Mouse (Mus musculus) layer of hippocampus, postnatal 10 days (tissue): ENCODE results near the gene Zfp119b. TPM values are rescaled to one million over a fixed set of nuclear protein-coding genes. Genes with fewer than 3 reads are reported as not detected.
"Not testable (repeated sequence)": the region's sequence is repeated elsewhere in the genome, so short reads cannot be mapped to it uniquely, and the experiment has no call there.

Experiments
- DNase-seq, 2 experiments: peaks; one replicate each; pipeline ENCODE4 v3.0.0; 2021; ENCODE audit warnings: low spot score in 2 of 2
- total RNA-seq, 2 experiments: library from RNA; stranded (reverse); gene quantifications; 2 replicates each; pipeline ENCODE4 v1.2.3; 2021

Zfp119b gene
- total RNA-seq, 2 experiments from 2014 or later: 3.9 to 4.4 TPM

GRCm38 (mm10) chr17:55957726-55958583 lies 8.7 kb upstream of the Zfp119b start:
- DNase-seq: peak; percentile 4 to 16

DNA sequence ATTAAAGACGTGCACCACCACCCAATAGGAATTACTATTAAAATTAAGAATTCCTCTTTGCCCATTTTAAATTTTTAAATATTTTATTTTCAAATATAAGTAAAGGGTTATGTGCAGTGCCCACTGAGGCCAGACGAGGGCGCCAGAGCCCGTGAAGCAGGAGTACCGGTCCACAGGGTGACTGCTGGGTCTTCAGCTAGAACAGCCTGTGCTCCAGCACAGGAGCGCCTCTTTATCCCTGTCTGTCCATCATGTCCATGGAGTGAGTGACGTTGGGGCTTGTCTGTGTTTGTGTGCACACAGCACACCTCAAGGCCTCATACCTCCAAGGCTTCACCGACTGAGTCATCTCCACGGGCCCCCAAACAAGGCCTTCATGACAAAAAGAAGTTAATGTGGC lies 7.9 kb upstream of the Zfp119b start:
- peak; percentile 76 to 81 for DNase-seq

- peak in 1 of 2 experiments; percentile 35 for DNase-seq
These were observed 7.3 kb upstream of the Zfp119b start for GRCm38 (mm10) chr17:55956591-55956990.

GRCm38 (mm10) chr17:55956129-55956528 lies 6.8 kb upstream of the Zfp119b start:
- peak; percentile 63 to 77 for DNase-seq

DNA sequence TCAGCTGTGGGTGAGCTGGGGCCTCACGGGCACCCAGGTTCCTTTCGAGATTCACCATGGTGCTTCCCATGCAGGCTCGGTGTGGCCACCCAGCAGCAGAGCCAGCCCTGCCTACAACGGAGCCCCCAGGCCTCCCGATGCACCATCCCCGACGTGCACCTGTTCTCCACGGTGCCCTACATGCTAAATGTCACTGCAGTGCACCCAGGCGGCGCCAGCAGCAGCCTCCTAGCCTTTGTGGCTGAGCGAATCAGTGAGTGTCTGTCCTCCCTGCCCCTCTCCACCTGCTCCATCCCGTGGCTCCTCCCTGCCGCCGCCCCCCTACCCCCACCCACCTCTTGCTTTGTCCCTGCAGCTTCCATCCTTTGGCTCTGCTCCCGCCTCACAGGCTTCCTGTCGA lies 4.9 kb upstream of the Zfp119b start:
- peak; percentile 2 to 10 for DNase-seq

- DNase-seq: peak in 1 of 2 experiments; percentile 2
These were observed 4.5 kb upstream of the Zfp119b start for GRCm38 (mm10) chr17:55953751-55954150.

- DNase-seq: peak; percentile 5 to 15
These were observed 3.2 kb upstream of the Zfp119b start, which contains the start of gene Ebi3 for GRCm38 (mm10) chr17:55952447-55953027. Gene Ebi3 (plus strand): TSS chr17:55952640.

DNA sequence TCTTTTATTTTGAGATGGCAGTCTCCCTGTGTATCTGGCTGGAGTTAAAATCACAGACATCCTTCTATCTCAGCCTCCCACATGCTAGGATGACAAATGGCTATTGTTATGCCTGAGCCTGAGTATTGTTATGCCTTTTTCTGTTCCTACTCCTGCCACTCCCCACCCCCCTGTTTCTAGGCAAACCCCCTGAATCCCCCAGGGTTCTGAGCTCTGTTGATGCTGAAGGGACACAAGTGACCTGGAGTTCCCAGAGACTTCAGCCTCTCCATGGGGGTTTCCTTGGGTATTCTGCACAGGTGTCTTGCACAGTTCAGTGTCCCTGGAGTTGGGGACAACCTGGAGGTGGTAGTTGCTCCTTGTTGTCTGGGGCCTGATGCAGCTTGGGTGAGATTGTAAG lies 2.7 kb upstream of the Zfp119b start:
- DNase-seq: no peak

GRCm38 (mm10) chr17:55950601-55951000 lies 1.3 kb upstream of the Zfp119b start:
- DNase-seq: peak in 1 of 2 experiments; percentile 2

- no peak for DNase-seq
These were observed 653 bp downstream of the Zfp119b start for GRCm38 (mm10) chr17:55948647-55949046.

DNA sequence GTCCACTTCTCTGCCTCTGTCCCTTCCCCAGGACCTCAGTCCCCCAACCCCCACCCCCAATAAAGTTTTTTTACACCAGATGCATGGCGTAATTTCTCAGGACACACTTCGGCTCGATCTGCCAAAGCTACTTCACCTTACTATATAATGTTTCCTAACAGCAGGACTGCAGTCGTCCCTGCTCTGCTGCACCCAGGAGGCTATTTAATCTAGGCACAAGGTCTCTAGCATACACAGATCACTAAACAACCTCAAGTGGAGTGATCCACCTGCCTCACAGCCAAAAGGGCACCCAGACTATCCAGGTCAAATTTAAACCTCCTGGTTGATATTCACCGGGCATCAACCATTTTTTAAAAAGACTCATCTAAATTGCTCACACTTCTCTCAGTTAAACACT lies 3.6 kb downstream of the Zfp119b start:
- peak in 1 of 2 experiments; percentile 22 for DNase-seq

DNA sequence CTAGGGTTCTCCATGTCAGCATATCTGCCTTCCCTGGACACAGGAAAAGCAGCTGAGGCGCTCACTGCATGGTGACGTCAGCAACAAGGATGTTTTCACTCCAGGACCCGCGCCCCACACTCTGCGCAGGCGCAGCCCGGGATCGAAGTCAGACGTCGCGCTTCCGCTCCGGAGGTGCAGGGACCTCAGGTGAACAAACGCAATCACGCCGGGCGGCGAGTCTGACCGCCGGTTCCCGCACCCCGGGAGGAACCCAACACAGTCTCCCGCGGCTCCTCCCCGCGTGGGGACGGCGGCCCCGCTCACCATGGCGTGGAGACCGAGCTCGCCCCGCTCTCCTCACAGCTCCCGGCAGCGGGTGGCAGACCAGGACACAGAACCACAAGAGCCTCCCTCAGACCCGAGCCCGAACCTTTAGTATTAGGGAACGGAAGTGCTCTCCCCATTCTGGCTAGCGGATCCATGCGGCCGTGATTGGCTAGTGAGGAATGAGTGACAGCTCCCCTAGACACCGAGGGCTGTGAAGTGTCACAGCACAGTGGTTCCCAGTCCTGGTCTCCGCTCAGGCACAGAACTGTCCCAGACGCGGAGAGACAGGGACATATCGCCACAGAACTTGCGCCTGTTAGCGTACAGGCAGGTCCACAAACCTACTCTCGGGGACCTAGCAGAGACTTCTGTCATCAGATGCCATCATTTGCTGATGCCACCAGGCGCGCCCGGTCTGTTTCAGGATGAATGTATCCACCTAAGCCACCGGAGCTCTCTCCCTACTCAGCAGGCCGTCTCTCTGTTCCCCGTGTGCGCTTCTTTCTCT lies 4.2 kb downstream of the Zfp119b start:
- DNase-seq: peak; percentile 91 to 92

GRCm38 (mm10) chr17:55944387-55944865 lies 4.9 kb downstream of the Zfp119b start:
- not testable (repeated sequence) for DNase-seq

DNA sequence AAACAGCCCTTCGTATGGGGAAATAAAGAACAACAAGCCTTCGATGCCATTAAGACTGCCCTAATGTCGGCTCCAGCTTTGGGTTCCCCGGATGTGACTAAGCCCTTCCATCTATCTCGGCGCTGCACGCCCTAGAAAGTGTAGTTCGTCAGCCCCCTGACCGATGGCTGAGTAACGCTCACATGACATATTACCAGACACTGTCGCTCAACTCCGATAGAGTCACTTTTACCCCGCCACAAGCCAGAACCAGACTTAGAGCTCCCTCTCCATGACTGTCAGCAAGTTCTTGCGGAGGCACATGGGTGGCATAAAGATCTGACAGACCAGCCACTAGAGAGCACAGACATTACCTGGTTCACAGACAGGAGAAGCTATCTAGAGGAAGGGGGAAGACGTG lies 16.1 kb downstream of the Zfp119b start:
- DNase-seq: no peak

DNA sequence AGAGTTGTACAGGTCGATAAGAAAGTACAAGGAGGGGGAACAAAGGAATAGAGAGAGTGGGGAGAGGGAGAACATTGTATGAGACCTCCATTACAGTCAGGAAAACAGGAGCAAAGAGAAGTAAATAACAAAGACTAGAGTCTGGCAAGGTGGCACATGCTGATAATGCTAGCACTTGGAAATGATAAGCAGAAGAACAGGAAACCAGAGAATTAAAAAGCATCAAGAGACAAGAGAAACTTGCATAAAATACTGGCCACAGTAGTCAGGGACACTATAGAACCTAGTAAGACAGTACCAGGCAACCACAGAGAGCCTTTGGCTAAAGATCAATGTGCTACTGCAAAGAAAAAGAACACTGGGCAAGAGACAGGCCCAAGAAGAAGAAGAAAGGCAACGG lies 16.7 kb downstream of the Zfp119b start:
- no peak for DNase-seq

- DNase-seq: peak; percentile 59 to 72
These were observed 17.5 kb downstream of the Zfp119b start for GRCm38 (mm10) chr17:55931553-55932502.

- DNase-seq: no peak
These were observed 42.6 kb downstream of the Zfp119b start for GRCm38 (mm10) chr17:55906669-55907068.

- DNase-seq: no peak
These were observed 45.2 kb downstream of the Zfp119b start for GRCm38 (mm10) chr17:55904131-55904530.

- DNase-seq: no peak
These were observed 45.6 kb downstream of the Zfp119b start for GRCm38 (mm10) chr17:55903687-55904086.

DNA sequence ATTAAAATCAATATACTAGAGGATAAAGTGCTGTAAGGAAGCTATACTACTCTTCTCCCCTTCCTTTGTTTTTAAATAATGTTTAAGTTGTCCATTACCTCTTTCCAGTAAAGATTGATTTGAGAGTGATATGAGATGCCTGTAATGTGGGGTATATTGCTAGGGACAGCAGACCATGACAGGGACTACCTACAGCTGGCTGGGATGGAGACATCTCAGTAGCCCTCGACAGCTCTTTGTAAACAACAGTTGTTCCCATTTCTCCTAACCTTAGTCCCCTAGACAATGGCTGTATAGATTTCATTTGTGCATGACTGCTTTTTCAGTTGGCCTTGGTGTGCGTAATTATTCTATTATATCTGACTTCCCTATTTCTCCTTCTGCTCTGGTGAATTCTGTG lies 46.2 kb downstream of the Zfp119b start:
- DNase-seq: no peak
